Mouse (Mus musculus) olfactory bulb, adult 2 months (tissue): ENCODE results near the gene Srsf7. TPM values are rescaled to one million over a fixed set of nuclear protein-coding genes. Genes with fewer than 3 reads are reported as not detected.
A peak's percentile ranks its signal among the peaks of the same experiment; 100 is the strongest.
"Not testable (repeated sequence)": the region's sequence is repeated elsewhere in the genome, so short reads cannot be mapped to it uniquely, and the experiment has no call there.

Experiments used
- H3K27ac ChIP-seq: fragments of 200-500 bp; 2 replicates; pipeline ENCODE4 v1.5.1; 2012; ENCODE audit warnings: low read depth, low read length; ENCODE audit not compliant: insufficient read depth
- H3K4me1 ChIP-seq: fragments of 200-500 bp; 2 replicates; pipeline ENCODE4 v1.6.1; 2012; ENCODE audit warnings: low read length; ENCODE audit not compliant: control insufficient read depth, insufficient read depth
- H3K4me3 ChIP-seq: fragments of 200-500 bp; 2 replicates; pipeline ENCODE4 v1.5.1; 2012; ENCODE audit warnings: mild to moderate bottlenecking, low read depth, low read length, moderate library complexity; ENCODE audit not compliant: insufficient read depth
- CTCF ChIP-seq: fragments of 200-500 bp; IDR thresholded peaks from 2 replicates; pipeline ENCODE4 v1.5.1; 2012; ENCODE audit warnings: low read depth, mild to moderate bottlenecking, low read length, moderate library complexity; ENCODE audit not compliant: insufficient read depth
- POLR2A ChIP-seq: fragments of 200-500 bp; IDR thresholded peaks from 2 replicates; pipeline ENCODE4 v1.6.1; 2012; ENCODE audit warnings: mild to moderate bottlenecking, low read depth, low read length, moderate library complexity; ENCODE audit not compliant: insufficient read depth
- WGBS: fragments of 180-500 bp; shearing (Covaris S2); methylation state at CpG from one replicate; pipeline ENCODE4 v1.1.7; 2018; 5-methylcytosine and 5-hydroxymethylcytosine counted together
- polyA plus RNA-seq: library from polyadenylated mRNA; stranded (reverse); fragments of >200 nt; gene quantifications from 2 replicates; pipeline ENCODE4 v1.2.4, GENCODE M21; 2012; ENCODE audit warnings: low replicate concordance; ENCODE audit not compliant: missing spikeins, insufficient read depth, insufficient read length

Gene Srsf7
- polyA plus RNA-seq, 1 experiment = not detected

DNA sequence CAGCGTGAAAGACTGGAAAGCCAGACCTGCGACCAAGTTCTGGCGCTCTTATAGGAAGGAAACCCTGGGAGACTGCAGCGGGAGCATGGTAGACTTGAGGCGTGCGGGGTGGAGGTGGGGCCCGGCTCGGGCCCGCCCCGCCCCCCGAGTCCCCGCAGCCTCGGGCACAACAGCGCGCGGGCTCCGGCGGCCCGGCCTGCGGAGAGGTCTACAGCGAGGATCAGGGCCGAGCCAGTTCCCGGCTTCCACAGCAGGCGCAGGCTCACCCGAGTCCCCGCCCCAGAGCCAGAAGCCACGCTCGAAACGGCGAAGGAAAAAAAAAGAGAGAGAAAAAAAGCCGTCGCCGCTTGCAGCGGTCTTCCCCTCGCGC is 821 bp downstream of the Srsf7 start:
- Histone ChIP-seq H3K27ac (peak overlapping the region; percentile 76), H3K4me1 (no peaks in the 10 kb centered on the region), H3K4me3 (peak overlapping the region; percentile 74)
- no peak for TF ChIP-seq POLR2A
- 0% methylated on average over 35 of the region's 36 CpGs for WGBS

DNA sequence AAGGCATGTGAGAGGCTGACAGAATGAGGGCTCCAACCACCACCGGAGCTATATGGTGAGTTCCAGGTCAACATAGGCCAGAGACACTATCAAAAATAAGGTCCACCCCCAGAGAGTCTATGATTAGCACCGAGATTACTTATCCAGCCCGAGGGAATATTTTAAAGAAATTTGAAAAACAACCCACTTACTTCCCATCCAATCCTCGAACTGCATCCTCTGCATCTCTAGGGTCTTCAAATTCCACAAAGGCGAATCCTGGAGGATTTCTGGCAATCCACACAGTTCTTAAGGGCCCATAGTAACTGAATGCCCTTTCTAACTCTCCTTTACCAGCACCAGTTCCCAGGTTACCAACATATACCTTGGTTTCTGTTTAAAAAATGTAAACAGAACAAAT is 1.4 kb downstream of the Srsf7 start:
- Histone ChIP-seq H3K4me3 (peak overlapping the region; percentile 74; the same call in 1 of the 2 replicates), H3K4me1 (no peaks in the 10 kb centered on the region), H3K27ac (no peak overlapping the region)
- TF ChIP-seq CTCF (no peak), POLR2A (no peak)
- 5% methylated on average over 5 of the region's 5 CpGs for WGBS

GRCm38 (mm10) chr17:80199160-80199778 is 7.8 kb downstream of the Srsf7 start:
- Histone ChIP-seq H3K27ac (no peak overlapping the region), H3K4me1 (no peaks in the 10 kb centered on the region), H3K4me3 (no peak overlapping the region)
- 89% methylated on average over 3 of the region's 3 CpGs for WGBS
- TF ChIP-seq CTCF (no peak), POLR2A (no peak)

- H3K4me3 ChIP-seq = no peak overlapping the region
- WGBS = 63% methylated on average over 5 of the region's 5 CpGs
- no peak for TF ChIP-seq POLR2A
- no peak for TF ChIP-seq CTCF
- no peak overlapping the region for H3K27ac ChIP-seq
- H3K4me1 ChIP-seq = no peaks in the 10 kb centered on the region
Measured at GRCm38 (mm10) chr17:80193075-80193474, 14.0 kb downstream of the Srsf7 start.

- H3K4me1 ChIP-seq = peaks cover 5% of the 10 kb centered on the region; the same call in 1 of the 2 replicates
- no peak overlapping the region for H3K27ac ChIP-seq
- 89% methylated on average over 10 of the region's 10 CpGs for WGBS
- TF ChIP-seq POLR2A (no peak), CTCF (no peak)
- H3K4me3 ChIP-seq = no peak overlapping the region
Measured at GRCm38 (mm10) chr17:80183615-80184014, 23.5 kb downstream of the Srsf7 start.

- H3K4me3 ChIP-seq = no peak overlapping the region
- no peak for TF ChIP-seq CTCF
- no peak for TF ChIP-seq POLR2A
Measured at GRCm38 (mm10) chr17:80180468-80180867, 26.6 kb downstream of the Srsf7 start.

GRCm38 (mm10) chr17:80179959-80180358 is 27.1 kb downstream of the Srsf7 start:
- Histone ChIP-seq H3K4me3 (no peak overlapping the region), H3K4me1 (peaks cover 2% of the 10 kb centered on the region; the same call in 1 of the 2 replicates), H3K27ac (no peak overlapping the region)
- TF ChIP-seq POLR2A (no peak), CTCF (peak; percentile 68; the same call in 1 of the 2 replicates)
- under 1% methylated on average over 6 of the region's 6 CpGs for WGBS

More at GRCm38 (mm10) chr17:80180468-80180867, 26.6 kb downstream of the Srsf7 start:
- peaks cover 5% of the 10 kb centered on the region; the same call in 1 of the 2 replicates for H3K4me1 ChIP-seq
- no peak overlapping the region for H3K27ac ChIP-seq

GRCm38 (mm10) chr17:80178846-80179245 is 28.3 kb downstream of the Srsf7 start:
- H3K4me3 ChIP-seq, H3K27ac ChIP-seq, H3K4me1 ChIP-seq: not testable (repeated sequence)
- WGBS = 96% methylated on average over 3 of the region's 3 CpGs

GRCm38 (mm10) chr17:80175966-80176365 is 31.1 kb downstream of the Srsf7 start:
- no peak overlapping the region for H3K27ac ChIP-seq
- TF ChIP-seq CTCF (no peak), POLR2A (no peak)
- H3K4me1 ChIP-seq = peaks cover 6% of the 10 kb centered on the region; the same call in 1 of the 2 replicates
- WGBS = 94% methylated on average over 3 of the region's 3 CpGs
- H3K4me3 ChIP-seq = no peak overlapping the region

GRCm38 (mm10) chr17:80175386-80175739 is 31.7 kb downstream of the Srsf7 start:
- no peak overlapping the region for H3K4me3 ChIP-seq
- TF ChIP-seq POLR2A = no peak
- no peak for TF ChIP-seq CTCF
- 81% methylated on average over 4 of the region's 4 CpGs for WGBS

More at GRCm38 (mm10) chr17:80175386-80175739, 31.7 kb downstream of the Srsf7 start:
- peaks cover 6% of the 10 kb centered on the region; the same call in 1 of the 2 replicates for H3K4me1 ChIP-seq
- no peak overlapping the region for H3K27ac ChIP-seq
